Mouse (Mus musculus) thymus, adult 2 months (tissue): Measurements from ENCODE around the gene Sox1. TPM values are rescaled to one million over a fixed set of nuclear protein-coding genes. Genes with fewer than 3 reads are reported as not detected.

Source experiments
- DNase-seq: peaks from one replicate; pipeline ENCODE4 v3.0.0; 2021
- H3K27ac ChIP-seq: fragments of 200-500 bp; 2 replicates; pipeline ENCODE4 v1.5.1; 2012; ENCODE audit warnings: low read length, control low read depth; ENCODE audit not compliant: control insufficient read depth, insufficient read depth
- H3K27me3 ChIP-seq: fragments of 200-500 bp; 2 replicates; pipeline ENCODE4 v1.6.1; 2012; ENCODE audit warnings: mild to moderate bottlenecking, low read length, moderate library complexity, mixed read lengths; ENCODE audit not compliant: control insufficient read depth, insufficient read depth
- H3K36me3 ChIP-seq: fragments of 200-500 bp; 2 replicates; pipeline ENCODE4 v1.6.1; 2012; ENCODE audit warnings: mild to moderate bottlenecking, low read length, moderate library complexity; ENCODE audit not compliant: control insufficient read depth, insufficient read depth
- H3K4me1 ChIP-seq: fragments of 200-500 bp; replicated peaks from 2 replicates; pipeline ENCODE4 v1.6.1; 2012; ENCODE audit warnings: low read length; ENCODE audit not compliant: control insufficient read depth, insufficient read depth
- H3K4me3 ChIP-seq: fragments of 200-500 bp; 2 replicates; pipeline ENCODE4 v1.5.1; 2012; ENCODE audit warnings: mild to moderate bottlenecking, low read length, control low read depth, moderate library complexity; ENCODE audit not compliant: control insufficient read depth, insufficient read depth
- CTCF ChIP-seq: fragments of 200-500 bp; IDR thresholded peaks from 2 replicates; pipeline ENCODE4 v1.5.1; 2012; ENCODE audit warnings: mild to moderate bottlenecking, control low read depth, low read length, moderate library complexity, borderline replicate concordance; ENCODE audit not compliant: control insufficient read depth, poor library complexity, insufficient read depth; ENCODE audit errors: extremely low read depth
- POLR2A ChIP-seq: fragments of 200-500 bp; IDR thresholded peaks from 2 replicates; pipeline ENCODE4 v1.6.1; 2012; ENCODE audit warnings: mild to moderate bottlenecking, low read length, control low read depth, moderate library complexity; ENCODE audit not compliant: control insufficient read depth, poor library complexity, insufficient read depth; ENCODE audit errors: extremely low read depth
- WGBS: fragments of 180-500 bp; shearing (Covaris S2); methylation state at CpG from one replicate; pipeline ENCODE4 v1.1.7; 2018; 5-methylcytosine and 5-hydroxymethylcytosine counted together
- polyA plus RNA-seq: library from polyadenylated mRNA; depleted of rRNA; stranded (reverse); fragments of >200 nt; gene quantifications from 2 replicates; pipeline ENCODE4 v1.2.3, GENCODE M21; 2012; rRNA removed

Gene Sox1
- polyA plus RNA-seq, 1 experiment = not detected

GRCm38 (mm10) chr8:12445926-12446680, 51.0 kb downstream of the Sox1 start:
- H3K27me3 ChIP-seq = no peaks in the 10 kb centered on the region
- 9% methylated on average over 26 of the region's 26 CpGs for WGBS
- H3K36me3 ChIP-seq = no peaks in the 10 kb centered on the region
- no peaks in the 10 kb centered on the region for H3K4me1 ChIP-seq
- H3K4me3 ChIP-seq = no peak overlapping the region
- TF ChIP-seq POLR2A (no peak), CTCF (no peak)
- DNase-seq = no peak
- H3K27ac ChIP-seq = no peak overlapping the region

Other genes starting within 250 kb of the Sox1 start
- not detected in 2 replicates for gene A230072I06Rik, start 116.5 kb upstream of the Sox1 start, polyA plus RNA-seq
- gene Spaca7, start 177.7 kb downstream of the Sox1 start, polyA plus RNA-seq = not detected in 2 replicates